Mouse (Mus musculus) liver (tissue): ENCODE measurements around the gene Dus2.
A peak's percentile ranks its signal among the peaks of the same experiment; 100 is the strongest.

Experiments used
- DNase-seq: peaks from one replicate; pipeline ENCODE4 v3.0.0-alpha.2; 2020; ENCODE audit warnings: mixed read lengths

The Dus2 gene

GRCm38 (mm10) chr8:106047854-106048630 lies 56.9 kb downstream of the Dus2 start:
- peak; percentile 62 for DNase-seq

GRCm38 (mm10) chr8:106049840-106050239 lies 58.7 kb downstream of the Dus2 start:
- no peak for DNase-seq

GRCm38 (mm10) chr8:106051068-106051467 lies 59.9 kb downstream of the Dus2 start:
- no peak for DNase-seq

GRCm38 (mm10) chr8:106052510-106053089 lies 61.5 kb downstream of the Dus2 start:
- no peak for DNase-seq

GRCm38 (mm10) chr8:106054190-106054811 lies 63.2 kb downstream of the Dus2 start:
- DNase-seq: peak; percentile 54

GRCm38 (mm10) chr8:106055038-106055437 lies 63.9 kb downstream of the Dus2 start:
- DNase-seq: no peak

GRCm38 (mm10) chr8:106056455-106056982 lies 65.4 kb downstream of the Dus2 start:
- no peak for DNase-seq

- DNase-seq: peak; percentile 98
These were observed 67.8 kb downstream of the Dus2 start, which contains the start of gene Nfatc3 for GRCm38 (mm10) chr8:106058731-106059612. TSS of gene Nfatc3 (plus strand) at chr8:106058840.

- DNase-seq: peak; percentile 67
These were observed 68.7 kb downstream of the Dus2 start for GRCm38 (mm10) chr8:106059613-106060371.

- DNase-seq: no peak
These were observed 69.4 kb downstream of the Dus2 start for GRCm38 (mm10) chr8:106060521-106060920.

GRCm38 (mm10) chr8:106061686-106062085 lies 70.5 kb downstream of the Dus2 start:
- DNase-seq: no peak

- DNase-seq: no peak
These were observed 71.9 kb downstream of the Dus2 start for GRCm38 (mm10) chr8:106063046-106063445.

- no peak for DNase-seq
These were observed 75.6 kb downstream of the Dus2 start for GRCm38 (mm10) chr8:106066721-106067120.

- DNase-seq: no peak
These were observed 78.4 kb downstream of the Dus2 start for GRCm38 (mm10) chr8:106069565-106069964.

GRCm38 (mm10) chr8:106072113-106072512 lies 81.0 kb downstream of the Dus2 start:
- DNase-seq: no peak

GRCm38 (mm10) chr8:106074236-106074635 lies 83.1 kb downstream of the Dus2 start:
- DNase-seq: no peak

GRCm38 (mm10) chr8:106074659-106075058 lies 83.5 kb downstream of the Dus2 start:
- no peak for DNase-seq

GRCm38 (mm10) chr8:106075161-106075862 lies 84.2 kb downstream of the Dus2 start:
- DNase-seq: no peak

- DNase-seq: no peak
These were observed 84.7 kb downstream of the Dus2 start for GRCm38 (mm10) chr8:106075863-106076174.

- DNase-seq: no peak
These were observed 85.5 kb downstream of the Dus2 start for GRCm38 (mm10) chr8:106076612-106077011.

- no peak for DNase-seq
These were observed 86.4 kb downstream of the Dus2 start for GRCm38 (mm10) chr8:106077452-106078067.
